Mouse (Mus musculus) adrenal gland, adult 10 weeks (tissue): Measurements from ENCODE around the gene Nprl2. TPM values are rescaled to one million over a fixed set of nuclear protein-coding genes. Genes with fewer than 3 reads are reported as not detected.

Experiments used
- polyA plus RNA-seq: library from polyadenylated mRNA; stranded (reverse); fragments of 350-450 nt; fragmentation: Illumina TruSeq; extraction: RNeasy Lipid Tissue Mini Kit (QIAGEN cat#74804); gene quantifications from one replicate; pipeline ENCODE4 v1.2.3, GENCODE M21; 2014; ENCODE audit warnings: low read depth, low replicate concordance

Gene Nprl2
- 1.8 TPM for polyA plus RNA-seq

DNA sequence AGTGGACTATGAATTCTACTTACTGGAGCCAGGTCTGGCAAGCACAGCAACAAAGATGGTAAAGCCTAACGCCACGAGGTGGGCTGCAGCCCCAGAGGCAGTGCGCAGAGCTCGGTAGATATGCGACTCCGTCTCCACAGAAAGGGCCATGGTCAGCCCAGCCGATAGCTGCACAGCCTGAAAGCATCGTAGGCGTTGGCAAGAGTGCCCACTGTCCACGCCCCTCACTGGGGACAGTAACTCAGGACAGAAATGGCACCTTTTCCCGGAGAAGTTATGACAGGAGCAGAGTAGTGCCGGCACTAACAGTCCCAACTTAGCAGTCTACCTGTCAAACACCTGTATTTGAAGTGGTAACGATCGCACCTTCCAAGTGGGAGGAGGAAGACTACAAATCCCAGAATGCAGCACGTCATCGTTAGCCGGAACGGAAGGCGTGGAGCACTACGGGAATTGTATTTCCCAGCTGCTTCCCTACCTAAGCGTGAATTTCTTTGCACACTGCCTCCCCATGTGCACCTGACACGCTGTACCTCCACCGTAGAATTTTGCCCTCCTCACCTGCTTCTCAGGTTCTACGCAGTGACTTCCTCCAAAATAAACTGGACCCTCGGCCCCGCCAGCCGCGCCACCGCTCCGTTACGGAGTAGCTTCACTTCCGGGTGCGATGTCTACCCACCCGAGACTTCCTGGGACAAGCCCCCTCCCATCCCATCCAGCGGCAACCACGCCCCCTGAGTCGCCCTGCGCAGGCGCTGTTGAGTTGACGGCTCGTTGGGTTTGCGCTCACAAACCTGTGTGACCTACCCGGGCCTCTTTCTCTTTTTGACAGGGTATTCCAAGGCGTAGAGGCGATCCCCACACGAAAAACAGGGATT, at the start of gene Nprl2, which contains the start of gene Cyb561d2:
Nprl2 (plus strand) TSS at position 753 of the 878 bp plus-strand sequence.
Cyb561d2 (minus strand) TSS at position 720 of the 878 bp plus-strand sequence.

GRCm38 (mm10) chr9:107533791-107534407, 8.1 kb upstream of the Nprl2 start, which contains the start of gene Tmem115:
Gene Tmem115, plus strand, starts transcription at chr9:107533945.

DNA sequence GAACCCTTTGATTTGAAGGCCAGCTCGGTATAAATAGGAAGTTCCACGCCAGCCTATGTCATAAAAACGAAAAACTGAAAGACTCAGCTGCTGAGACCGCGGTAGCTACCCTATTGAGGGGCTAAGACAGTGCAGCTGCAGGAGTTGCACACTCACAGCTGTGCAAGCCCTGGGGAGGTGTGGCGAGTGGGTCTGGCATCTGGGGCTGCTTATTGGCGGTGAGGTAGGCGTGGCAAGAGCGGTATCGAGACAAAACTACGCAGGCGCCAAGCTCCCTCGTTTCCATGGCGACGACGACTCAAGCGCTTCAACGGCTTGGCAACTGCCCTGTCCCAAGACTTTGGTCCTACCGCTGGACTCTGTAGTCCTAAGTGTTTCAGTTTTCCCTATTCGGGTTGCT, 5.0 kb downstream of the Nprl2 start, which contains the start of gene Zmynd10:
Zmynd10 (plus strand) TSS at position 273 of the 400 bp plus-strand sequence.

GRCm38 (mm10) chr9:107551117-107551889, 9.3 kb downstream of the Nprl2 start, which contains the start of gene Rassf1:
Gene Rassf1, plus strand, starts transcription at chr9:107551555.

DNA sequence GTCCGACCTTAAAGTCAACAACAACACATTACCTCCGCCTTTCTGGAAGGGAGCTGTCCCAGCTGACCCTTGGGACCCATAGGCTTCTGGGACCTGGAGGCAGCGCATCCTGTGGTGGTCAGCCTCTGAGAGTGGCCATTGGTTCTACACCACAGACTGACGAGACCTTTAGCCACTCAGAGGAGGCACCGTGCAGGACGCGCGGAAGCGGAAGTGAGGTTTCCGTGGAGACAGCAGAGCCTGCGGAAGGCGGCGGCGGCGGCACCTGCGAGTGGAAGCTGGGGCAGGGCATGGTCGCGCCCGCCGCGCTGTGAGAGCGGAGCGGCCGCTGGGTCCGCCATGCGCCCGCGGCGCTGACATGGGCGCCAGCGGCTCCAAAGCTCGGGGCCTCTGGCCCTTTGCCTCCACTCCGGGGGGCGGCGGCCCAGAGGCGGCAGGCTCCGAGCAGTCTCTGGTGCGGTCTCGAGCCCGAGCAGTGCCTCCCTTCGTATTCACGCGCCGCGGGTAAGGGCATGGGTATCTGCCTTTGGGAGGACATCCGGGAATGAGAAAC, 21.1 kb downstream of the Nprl2 start, which contains the start of gene Tusc2:
Tusc2 (plus strand) TSS at position 227 of the 553 bp plus-strand sequence.

DNA sequence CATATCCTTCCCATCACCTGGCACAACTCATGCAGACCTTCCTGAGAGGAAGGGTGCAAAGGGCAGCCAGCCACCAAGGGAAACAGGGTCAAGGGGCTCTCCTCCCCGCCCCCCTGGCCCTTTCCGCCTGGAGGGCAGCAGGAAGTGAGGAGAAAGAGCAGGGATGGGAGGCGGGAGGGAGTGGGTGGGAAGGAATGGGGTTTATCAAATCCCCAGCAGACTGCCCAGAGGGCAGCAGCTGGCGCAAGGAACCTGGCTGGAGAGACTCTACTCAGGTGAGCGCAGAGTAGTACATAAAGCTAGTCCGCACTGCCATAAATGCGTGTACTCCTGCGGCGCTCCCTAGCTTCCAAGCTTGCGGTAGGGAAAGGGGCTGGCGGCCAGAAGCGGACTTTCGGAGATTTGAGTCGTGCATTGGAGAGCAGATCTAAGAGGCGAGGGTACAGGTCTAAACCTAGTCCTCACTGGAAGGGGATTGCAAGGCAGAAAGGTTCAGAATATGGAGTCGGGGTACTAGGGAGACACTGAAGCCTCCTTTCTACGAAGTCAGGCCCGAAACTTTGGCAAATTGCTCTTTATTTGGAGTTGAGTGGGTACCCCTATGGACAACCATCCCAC, 25.8 kb downstream of the Nprl2 start, which contains the start of gene Hyal2:
Hyal2 (plus strand) TSS at position 244 of the 618 bp plus-strand sequence.

GRCm38 (mm10) chr9:107576357-107577107, 34.5 kb downstream of the Nprl2 start, which contains the start of gene Hyal1:
Gene Hyal1, plus strand, starts transcription at chr9:107576927.

DNA sequence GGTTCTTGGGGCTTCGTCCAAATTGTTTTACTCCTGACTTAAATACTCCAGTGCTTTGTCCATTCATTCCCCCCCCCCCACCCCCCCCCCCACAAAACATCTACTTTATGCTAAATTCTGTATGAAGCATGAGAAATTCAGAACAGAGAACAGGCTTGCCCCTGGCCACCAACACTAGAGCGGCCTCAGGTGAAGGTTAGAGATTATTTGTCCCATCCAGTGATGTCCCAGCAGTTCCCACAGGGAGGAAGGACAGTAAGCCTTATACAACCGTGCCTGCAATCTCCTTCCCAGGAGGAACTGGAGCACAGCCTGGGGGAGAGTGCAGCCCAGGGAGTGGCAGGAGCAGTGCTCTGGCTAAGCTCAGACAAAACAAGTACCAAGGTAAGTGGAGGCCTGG, 36.6 kb downstream of the Nprl2 start, which contains the start of gene Naa80:
Naa80 (plus strand) TSS at position 301 of the 400 bp plus-strand sequence.

DNA sequence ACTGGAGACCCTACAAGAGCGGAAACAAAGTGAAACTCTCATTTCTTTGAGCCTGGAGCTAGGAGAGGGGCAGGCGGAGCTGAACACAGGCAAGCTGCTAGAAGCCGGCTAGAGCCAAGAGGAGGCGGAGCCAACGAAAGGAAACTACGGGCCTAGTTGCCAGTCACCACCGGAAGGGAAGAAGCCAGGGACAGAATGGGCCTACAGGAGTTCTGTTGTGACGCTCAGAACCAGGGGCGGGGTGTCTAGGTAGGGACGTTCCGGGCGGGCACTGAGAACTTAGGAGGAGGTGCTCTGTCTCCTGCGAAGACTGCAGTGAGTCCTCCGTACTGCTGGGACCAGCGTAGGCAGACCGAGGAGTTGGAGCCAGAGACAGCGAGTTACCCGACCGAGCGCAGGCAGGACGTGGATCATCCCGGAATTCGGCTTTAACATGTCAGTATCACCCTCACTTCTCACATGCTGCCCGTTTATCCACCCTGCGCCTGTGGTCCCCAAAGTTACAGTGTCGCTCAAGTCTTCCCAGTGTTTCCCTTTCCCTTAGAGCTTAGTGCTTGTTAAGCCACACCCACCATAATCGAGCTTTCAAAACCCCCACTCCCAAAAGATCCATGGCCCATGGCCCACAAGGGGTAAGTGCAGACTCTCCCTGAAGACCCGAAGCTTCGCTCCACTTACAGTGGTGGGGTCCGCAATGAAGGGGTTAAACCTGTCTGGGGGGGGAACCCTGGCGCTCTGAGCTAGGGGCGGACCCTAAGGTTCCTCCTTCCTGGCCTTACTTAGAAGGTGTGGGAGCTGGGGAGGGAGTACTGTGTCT, 38.7 kb downstream of the Nprl2 start, which contains the start of gene Hyal3:
Hyal3 (plus strand) TSS at position 318 of the 817 bp plus-strand sequence.

DNA sequence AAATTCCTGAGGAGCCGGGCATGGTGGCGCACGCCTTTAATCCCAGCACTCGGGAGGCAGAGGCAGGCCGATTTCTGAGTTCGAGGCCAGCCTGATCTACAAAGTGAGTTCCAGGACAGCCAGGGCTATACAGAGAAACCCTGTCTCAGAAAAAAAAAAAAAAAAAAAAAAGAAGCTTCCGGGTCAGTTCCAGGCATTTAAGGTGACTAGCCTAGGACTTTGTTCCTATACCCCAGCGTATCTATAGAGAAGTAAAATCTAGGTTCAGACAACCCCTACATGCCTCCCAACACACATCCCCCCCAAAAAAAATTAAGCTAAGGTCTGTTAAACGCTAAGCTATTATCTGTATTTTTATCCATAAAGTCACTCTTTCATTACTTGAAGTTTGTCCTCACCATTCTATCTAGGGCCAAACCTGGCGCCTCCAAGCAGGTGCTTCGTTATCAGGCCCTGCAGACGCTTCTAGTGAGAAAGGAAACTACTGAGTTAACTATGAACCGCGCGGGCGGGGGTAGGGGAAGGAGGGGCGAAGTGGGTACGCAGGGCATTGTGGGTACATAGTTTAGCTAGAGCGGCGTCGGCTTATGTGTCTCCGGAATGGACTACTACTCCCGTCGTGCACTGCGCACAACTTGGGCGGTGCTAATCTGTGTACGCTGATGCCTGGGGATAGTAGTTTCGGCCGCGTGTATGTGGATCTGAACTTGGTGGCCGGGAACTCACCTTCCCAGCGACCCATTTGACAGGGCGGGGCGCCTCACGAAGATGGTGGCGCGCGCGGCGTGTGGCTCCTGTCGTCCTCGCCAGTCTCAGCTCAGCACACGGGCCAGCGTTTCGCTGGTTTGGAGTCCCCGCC, 45.2 kb downstream of the Nprl2 start, which contains the start of gene Ifrd2:
Ifrd2 (plus strand) TSS at position 669 of the 859 bp plus-strand sequence.

Other genes with a start within 250 kb of the Nprl2 start
- 0.58 TPM for gene Cish, start 246.2 kb upstream of the Nprl2 start, polyA plus RNA-seq
- gene Hemk1, start 203.9 kb upstream of the Nprl2 start, polyA plus RNA-seq = 2.3 TPM
- gene 6430571L13Rik, start 201.6 kb upstream of the Nprl2 start, polyA plus RNA-seq = not detected
- gene Cacna2d2, start 142.6 kb upstream of the Nprl2 start, polyA plus RNA-seq = 0.76 TPM
- gene Tmem115, start 8.3 kb upstream of the Nprl2 start, polyA plus RNA-seq = 0.23 TPM
- 4.6 TPM for gene Cyb561d2, start within 50 bp of the Nprl2 start, polyA plus RNA-seq
- not detected for gene Zmynd10, start 5.1 kb downstream of the Nprl2 start, polyA plus RNA-seq
- 8.9 TPM for gene Rassf1, start 9.3 kb downstream of the Nprl2 start, polyA plus RNA-seq
- gene Tusc2, start 21.0 kb downstream of the Nprl2 start, polyA plus RNA-seq = 30.0 TPM
- 0.76 TPM for gene Hyal2, start 25.7 kb downstream of the Nprl2 start, polyA plus RNA-seq
- gene Hyal1, start 34.7 kb downstream of the Nprl2 start, polyA plus RNA-seq = 3.5 TPM
- 2.7 TPM for gene Naa80, start 36.7 kb downstream of the Nprl2 start, polyA plus RNA-seq
- not detected for gene Hyal3, start 38.6 kb downstream of the Nprl2 start, polyA plus RNA-seq
- gene Ifrd2, start 45.4 kb downstream of the Nprl2 start, polyA plus RNA-seq = 21.9 TPM
- 0.70 TPM for gene Sema3b, start 67.0 kb downstream of the Nprl2 start, polyA plus RNA-seq
- gene Gnai2, start 93.1 kb downstream of the Nprl2 start, polyA plus RNA-seq = 34.5 TPM
- gene Slc38a3, start 127.3 kb downstream of the Nprl2 start, polyA plus RNA-seq = not detected
- gene Gnat1, start 137.5 kb downstream of the Nprl2 start, polyA plus RNA-seq = not detected
- 0.87 TPM for gene Sema3f, start 168.2 kb downstream of the Nprl2 start, polyA plus RNA-seq
- gene Rbm5, start 228.8 kb downstream of the Nprl2 start, polyA plus RNA-seq = 169 TPM